Mouse (Mus musculus) MEL (cell line): ENCODE measurements at regions not wholly inside any gene's neighbourhood (a gene's known extent, or its start where the extent isn't known, plus 50 kb on each side); places are given as distances from the start of the nearest gene placed in this dataset.
"Not testable (repeated sequence)": the region's sequence is repeated elsewhere in the genome, so short reads cannot be mapped to it uniquely, and the experiment has no call there.

ENCODE experiments used
- DNase-seq: peaks from one replicate; pipeline ENCODE4 v3.0.0; 2011; ENCODE audit warnings: low read depth, low spot score
- H3K27ac ChIP-seq: 2 replicates; pipeline ENCODE4 v1.5.1; 2012; ENCODE audit warnings: low read depth, mild to moderate bottlenecking, control low read depth, low read length, moderate library complexity; ENCODE audit not compliant: control insufficient read depth
- H3K27me3 ChIP-seq, 2 experiments: fragments of 150-350 bp in 1 of 2; sonication (generic) in 1 of 2; 2 replicates each; pipeline ENCODE4 v1.6.1; 2012; ENCODE audit warnings: low read length in 2 of 2, mild to moderate bottlenecking in 2 of 2, improper control_type of control experiment in 1 of 2, moderate library complexity in 1 of 2; ENCODE audit not compliant: insufficient read depth in 2 of 2, control insufficient read depth in 1 of 2
- H3K36me3 ChIP-seq, 2 experiments: 2 replicates each; pipeline ENCODE4 v1.6.1; 2012 to 2014; ENCODE audit warnings: low read length in 2 of 2, improper control_type of control experiment in 1 of 2, inconsistent platforms in 1 of 2, mild to moderate bottlenecking in 1 of 2; ENCODE audit not compliant: insufficient read depth in 2 of 2, control insufficient read depth in 1 of 2
- H3K4me1 ChIP-seq, 2 experiments: fragments of 150-350 bp in 1 of 2; sonication (generic) in 1 of 2; 2 replicates each; pipeline ENCODE4 v1.6.1; 2012; ENCODE audit warnings: low read length in 2 of 2, improper control_type of control experiment in 1 of 2, mild to moderate bottlenecking in 1 of 2; ENCODE audit not compliant: insufficient read depth in 2 of 2, control insufficient read depth in 1 of 2
- H3K4me3 ChIP-seq, 2 experiments: fragments of 150-350 bp in 1 of 2; sonication (generic) in 1 of 2; 2 replicates each; pipeline ENCODE4 v1.5.1; 2012; ENCODE audit warnings: low read depth in 2 of 2, low read length in 2 of 2, mild to moderate bottlenecking in 2 of 2, moderate library complexity in 2 of 2, control low read depth in 1 of 2, improper control_type of control experiment in 1 of 2; ENCODE audit not compliant: control insufficient read depth in 1 of 2, insufficient read depth in 1 of 2
- H3K79me2 ChIP-seq: 2 replicates; pipeline ENCODE4 v1.6.1; 2012; ENCODE audit warnings: mild to moderate bottlenecking, low read length, moderate library complexity; ENCODE audit not compliant: control insufficient read depth, poor library complexity, insufficient read depth
- H3K9ac ChIP-seq: 2 replicates; pipeline ENCODE4 v1.6.1; 2012; ENCODE audit warnings: low read depth, mild to moderate bottlenecking, control low read depth, low read length, moderate library complexity; ENCODE audit not compliant: control insufficient read depth, poor library complexity, severe bottlenecking
- H3K9me3 ChIP-seq: fragments of 150-350 bp; sonication (generic); replicated peaks from 2 replicates; pipeline ENCODE4 v1.6.1; 2012; ENCODE audit warnings: mild to moderate bottlenecking, low read length, improper control_type of control experiment, moderate library complexity; ENCODE audit not compliant: insufficient read depth
- BHLHE40 ChIP-seq: IDR thresholded peaks from 2 replicates; pipeline ENCODE4 v1.6.1; 2012; ENCODE audit warnings: low read depth, mild to moderate bottlenecking, inconsistent platforms, low read length, improper control_type of control experiment, borderline replicate concordance
- CHD1 ChIP-seq: IDR thresholded peaks from 2 replicates; pipeline ENCODE4 v1.6.1; 2012; ENCODE audit warnings: low read depth, mild to moderate bottlenecking, inconsistent platforms, low read length, improper control_type of control experiment
- CHD2 ChIP-seq: IDR thresholded peaks from 2 replicates; pipeline ENCODE4 v1.6.1; 2011; ENCODE audit warnings: low read length, improper control_type of control experiment
- E2F4 ChIP-seq: IDR thresholded peaks from 2 replicates; pipeline ENCODE4 v1.6.1; 2011; ENCODE audit warnings: low read depth, low read length, improper control_type of control experiment, borderline replicate concordance
- ELF1 ChIP-seq: IDR thresholded peaks from 2 replicates; pipeline ENCODE4 v1.6.1; 2014; ENCODE audit warnings: low read depth, mild to moderate bottlenecking, inconsistent platforms, low read length, improper control_type of control experiment, moderate library complexity
- EP300 ChIP-seq, 2 experiments: IDR thresholded peaks; 2 replicates each; pipeline ENCODE4 v1.6.1; 2011; ENCODE audit warnings: improper control_type of control experiment in 2 of 2, low read length in 2 of 2, low read depth in 1 of 2, mild to moderate bottlenecking in 1 of 2
- ETS1 ChIP-seq: IDR thresholded peaks from 2 replicates; pipeline ENCODE4 v1.6.1; 2012; ENCODE audit warnings: low read depth, mild to moderate bottlenecking, inconsistent platforms, low read length, improper control_type of control experiment, moderate library complexity
- GABPA ChIP-seq: IDR thresholded peaks from 2 replicates; pipeline ENCODE4 v1.6.1; 2012; ENCODE audit warnings: low read depth, mild to moderate bottlenecking, inconsistent platforms, low read length, improper control_type of control experiment, moderate library complexity
- GATA1 ChIP-seq: IDR thresholded peaks from 2 replicates; pipeline ENCODE4 v1.6.1; 2011; ENCODE audit warnings: low read depth, low read length, improper control_type of control experiment
- KAT2A ChIP-seq: conservative IDR thresholded peaks from 2 replicates; pipeline ENCODE4 v1.6.1; 2012; ENCODE audit warnings: low read depth, low read length, improper control_type of control experiment, inconsistent platforms
- MAX ChIP-seq: IDR thresholded peaks from 2 replicates; pipeline ENCODE4 v1.6.1; 2011; ENCODE audit warnings: low read length, improper control_type of control experiment
- MAZ ChIP-seq: IDR thresholded peaks from 2 replicates; pipeline ENCODE4 v1.6.1; 2012; ENCODE audit warnings: low read depth, mild to moderate bottlenecking, inconsistent platforms, low read length, improper control_type of control experiment
- MEF2A ChIP-seq: IDR thresholded peaks from 2 replicates; pipeline ENCODE4 v1.6.1; 2014; ENCODE audit warnings: low read depth, mild to moderate bottlenecking, inconsistent platforms, low read length, improper control_type of control experiment; ENCODE audit not compliant: poor library complexity, insufficient replicate concordance, severe bottlenecking; ENCODE audit errors: extremely low read depth
- POLR2A ChIP-seq, 2 experiments: IDR thresholded peaks; 2 replicates each; pipeline ENCODE4 v1.6.1; 2011 to 2012; ENCODE audit warnings: low read length in 2 of 2, mild to moderate bottlenecking in 2 of 2, control low read depth in 1 of 2, improper control_type of control experiment in 1 of 2, low read depth in 1 of 2, moderate library complexity in 1 of 2; ENCODE audit not compliant: control insufficient read depth in 1 of 2, insufficient read depth in 1 of 2, poor library complexity in 1 of 2
- POLR2AphosphoS2 ChIP-seq: IDR thresholded peaks from 2 replicates; pipeline ENCODE4 v1.6.1; 2011; ENCODE audit warnings: low read length, improper control_type of control experiment
- POLR2AphosphoS5 ChIP-seq: IDR thresholded peaks from 2 replicates; pipeline ENCODE4 v1.6.1; 2012; ENCODE audit warnings: low read depth, borderline replicate concordance, mild to moderate bottlenecking, inconsistent platforms, low read length, moderate library complexity, mixed read lengths
- SIN3A ChIP-seq: IDR thresholded peaks from 2 replicates; pipeline ENCODE4 v1.6.1; 2012; ENCODE audit warnings: low read length, improper control_type of control experiment, inconsistent platforms
- TBP ChIP-seq: IDR thresholded peaks from 2 replicates; pipeline ENCODE4 v1.8.0; 2011; ENCODE audit warnings: low read depth, low read length, improper control_type of control experiment
- UBTF ChIP-seq: IDR thresholded peaks from 2 replicates; pipeline ENCODE4 v1.6.1; 2012; ENCODE audit warnings: low read depth, mild to moderate bottlenecking, inconsistent platforms, low read length, improper control_type of control experiment, moderate library complexity, borderline replicate concordance; ENCODE audit not compliant: insufficient read depth
- USF2 ChIP-seq, 2 experiments: IDR thresholded peaks; 2 replicates each; pipeline ENCODE4 v1.6.1; 2011 to 2012; ENCODE audit warnings: improper control_type of control experiment in 2 of 2, low read length in 2 of 2, borderline replicate concordance in 1 of 2, inconsistent platforms in 1 of 2, low read depth in 1 of 2, mild to moderate bottlenecking in 1 of 2; ENCODE audit not compliant: insufficient read depth in 1 of 2
- ZC3H11A ChIP-seq: IDR thresholded peaks from 2 replicates; pipeline ENCODE4 v1.6.1; 2012; ENCODE audit warnings: low read depth, mild to moderate bottlenecking, inconsistent platforms, low read length, improper control_type of control experiment
- ZMIZ1 ChIP-seq: IDR thresholded peaks from 2 replicates; pipeline ENCODE4 v1.6.1; 2012; ENCODE audit warnings: low read depth, mild to moderate bottlenecking, inconsistent platforms, low read length, improper control_type of control experiment, moderate library complexity

DNA sequence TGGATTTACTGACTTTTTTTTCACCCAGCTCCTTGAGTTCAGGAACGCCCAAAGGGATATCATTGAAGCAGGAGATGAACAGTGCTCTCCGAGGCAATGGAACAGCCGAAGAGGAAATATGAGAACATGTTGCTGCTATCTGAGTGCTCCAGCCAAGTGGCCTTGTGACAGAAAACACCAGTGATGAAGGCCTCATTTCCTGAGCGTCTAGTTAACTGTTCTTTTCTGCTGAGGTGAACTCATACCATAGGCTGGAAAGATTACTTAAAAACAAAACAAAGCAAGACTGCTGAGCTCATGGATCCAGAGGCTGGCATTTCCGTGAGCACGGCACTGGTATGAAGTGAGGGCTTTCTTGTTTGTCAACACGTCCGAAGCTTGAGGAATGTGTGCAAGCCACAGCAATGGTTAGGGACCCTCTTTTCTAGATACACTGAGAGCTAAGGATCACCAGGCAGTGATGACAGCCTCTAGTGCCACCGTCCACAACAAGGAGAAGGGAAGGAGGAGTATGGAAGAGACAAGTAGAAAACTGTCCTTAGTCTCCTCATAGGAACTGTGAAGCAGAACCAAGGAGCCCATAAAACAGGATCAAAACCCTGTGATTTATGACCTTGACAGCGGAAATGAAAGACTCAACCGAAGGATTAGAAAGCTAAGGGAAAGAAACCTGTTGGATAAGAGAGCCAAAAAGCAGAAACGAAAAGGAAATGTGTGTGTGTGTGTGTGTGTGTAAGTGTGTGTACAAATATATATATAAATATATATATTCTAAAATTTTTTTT, 200.4 kb downstream of the Fam43a start:
- DNase-seq, result peak; percentile 12
- TF ChIP-seq MAZ (no peak), MEF2A (no peak), TBP (no peak), ETS1 (no peak), BHLHE40 (no peak)
- no peak overlapping the region for H3K27ac ChIP-seq

GRCm38 (mm10) chr16:30804018-30804417, 204.5 kb downstream of the Fam43a start:
- H3K4me3 ChIP-seq, result no peak overlapping the region
- H3K36me3 ChIP-seq, result no peaks in the 10 kb centered on the region
- H3K27me3 ChIP-seq, result peaks cover 3 to 7% of the 10 kb centered on the region in 2 experiments
- no peak overlapping the region for H3K9ac ChIP-seq
- no peaks in the 10 kb centered on the region for H3K4me1 ChIP-seq
- H3K9me3 ChIP-seq, result no peaks in the 10 kb centered on the region
- TF ChIP-seq CHD2 (no peak), BHLHE40 (no peak), KAT2A (no peak), CHD1 (no peak), UBTF (no peak), ELF1 (no peak), GABPA (no peak), GATA1 (no peak), USF2 (IDR thresholded peaks at IDR 0.05; ENCODE audit: borderline replicate concordance in 1 of 2, insufficient read depth in 1 of 2, low read depth in 1 of 2, low read length in 2 of 2) (no peak), ETS1 (no peak), SIN3A (no peak), ZMIZ1 (no peak), MAX (no peak), POLR2AphosphoS5 (no peak), E2F4 (no peak), ZC3H11A (no peak), EP300 (IDR thresholded peaks at IDR 0.05; ENCODE audit: low read depth in 1 of 2, low read length in 2 of 2) (no peak), POLR2A (IDR thresholded peaks at IDR 0.05; ENCODE audit: control insufficient read depth in 1 of 2, insufficient read depth in 1 of 2, low read depth in 1 of 2, low read length in 2 of 2, poor library complexity in 1 of 2) (no peak), POLR2AphosphoS2 (no peak)
- TF ChIP-seq, all 39 proteins: peak for 0
- Histone ChIP-seq H3K79me2 (no peaks in the 10 kb centered on the region), H3K27ac (no peak overlapping the region)
- no peak for DNase-seq

More for the DNA sequence above, 200.4 kb downstream of the Fam43a start:
- Histone ChIP-seq H3K27me3 (peaks cover 0 to 7% of the 10 kb centered on the region in 2 experiments; a peak in 3 of 4 replicates), H3K9me3 (no peaks in the 10 kb centered on the region), H3K36me3 (no peaks in the 10 kb centered on the region), H3K4me1 (peaks cover 0 to 5% of the 10 kb centered on the region in 2 experiments; a peak in 1 of 4 replicates), H3K79me2 (no peaks in the 10 kb centered on the region), H3K4me3 (no peak overlapping the region), H3K9ac (no peak overlapping the region)

DNA sequence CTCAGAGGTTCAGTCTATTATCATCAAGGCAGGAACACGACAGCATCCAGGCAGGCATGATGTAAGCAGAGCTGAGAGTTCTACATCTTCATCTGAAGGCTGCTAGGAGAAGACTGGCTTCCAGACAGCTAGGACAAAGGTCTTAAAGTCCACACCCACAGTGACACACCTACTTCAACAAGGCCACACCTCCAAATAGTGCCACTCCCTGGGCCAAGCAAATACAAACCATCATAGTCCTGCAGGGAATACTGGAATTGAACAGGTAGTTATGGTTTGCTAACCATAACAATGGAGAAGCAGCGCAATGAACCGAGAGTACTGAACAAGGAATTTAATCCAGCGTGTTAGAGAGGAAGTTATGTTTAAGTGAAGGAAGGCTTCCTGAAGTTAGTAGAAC, 206.7 kb downstream of the Fam43a start:
- H3K9ac ChIP-seq, H3K9me3 ChIP-seq, H3K4me3 ChIP-seq, DNase-seq, H3K4me1 ChIP-seq, H3K27me3 ChIP-seq, H3K27ac ChIP-seq, H3K79me2 ChIP-seq, H3K36me3 ChIP-seq: not testable (repeated sequence)
